Mouse (Mus musculus): ENCODE measurements around the gene Gm10283. TPM values are rescaled to one million over a fixed set of nuclear protein-coding genes. Genes with fewer than 3 reads are reported as not detected.

Gene Gm10283
- polyA plus RNA-seq, 1 experiment from 2014 or later: 1.7 TPM

Other genes with a start within 250 kb of the Gm10283 start
- gene Aadat, start 2.7 kb upstream of the Gm10283 start, polyA plus RNA-seq (2015; fragmentation: Nextera tagmentation; extraction: Ambion mirVana): 91.7 and 92.7 TPM in 2 replicates
- gene Mfap3l, start 129.6 kb upstream of the Gm10283 start, polyA plus RNA-seq (2015; fragmentation: Nextera tagmentation; extraction: Ambion mirVana): 6.5 and 6.8 TPM in 2 replicates

Measured in kidney, embryonic 16.5 days (tissue).